Mouse (Mus musculus): ENCODE results near the gene Borcs8. TPM values are rescaled to one million over a fixed set of nuclear protein-coding genes. Genes with fewer than 3 reads are reported as not detected.

Gene Borcs8
- total RNA-seq, 2 experiments from 2014 or later = 20.5 to 24.7 TPM

- ATAC-seq (replicated peaks; ENCODE audit: low FRiP score, poor library complexity, severe bottlenecking) = peak; percentile 91
Observed at GRCm38 (mm10) chr8:70131166-70131883, 8.0 kb upstream of the Borcs8 start, which contains the start of gene Nr2c2ap. Gene Nr2c2ap (plus strand): TSS chr8:70131333.

- ATAC-seq (replicated peaks; ENCODE audit: low FRiP score, poor library complexity, severe bottlenecking) = no peak
Observed at GRCm38 (mm10) chr8:70134086-70134485, 5.2 kb upstream of the Borcs8 start.

GRCm38 (mm10) chr8:70134931-70135330 lies 4.4 kb upstream of the Borcs8 start:
- no peak for ATAC-seq (replicated peaks; ENCODE audit: low FRiP score, poor library complexity, severe bottlenecking)

- no peak for ATAC-seq (replicated peaks; ENCODE audit: low FRiP score, poor library complexity, severe bottlenecking)
Observed at GRCm38 (mm10) chr8:70136591-70136990, 2.7 kb upstream of the Borcs8 start.

- ATAC-seq (replicated peaks; ENCODE audit: low FRiP score, poor library complexity, severe bottlenecking) = no peak
Observed at GRCm38 (mm10) chr8:70137890-70138289, 1.4 kb upstream of the Borcs8 start.

GRCm38 (mm10) chr8:70139981-70140380 lies 682 bp downstream of the Borcs8 start:
- no peak for ATAC-seq (replicated peaks; ENCODE audit: low FRiP score, poor library complexity, severe bottlenecking)

GRCm38 (mm10) chr8:70147678-70148607 lies 8.6 kb downstream of the Borcs8 start:
- no peak for ATAC-seq (replicated peaks; ENCODE audit: low FRiP score, poor library complexity, severe bottlenecking)

GRCm38 (mm10) chr8:70150158-70150557 lies 10.9 kb downstream of the Borcs8 start:
- ATAC-seq (replicated peaks; ENCODE audit: low FRiP score, poor library complexity, severe bottlenecking) = no peak

GRCm38 (mm10) chr8:70152537-70153257 lies 13.4 kb downstream of the Borcs8 start:
- ATAC-seq (replicated peaks; ENCODE audit: low FRiP score, poor library complexity, severe bottlenecking) = peak; percentile 98

- no peak for ATAC-seq (replicated peaks; ENCODE audit: low FRiP score, poor library complexity, severe bottlenecking)
Observed at GRCm38 (mm10) chr8:70157240-70157800, 18.0 kb downstream of the Borcs8 start.

- ATAC-seq (replicated peaks; ENCODE audit: low FRiP score, poor library complexity, severe bottlenecking) = peak; percentile 77
Observed at GRCm38 (mm10) chr8:70158069-70158853, 19.0 kb downstream of the Borcs8 start.

GRCm38 (mm10) chr8:70159211-70159610 lies 19.9 kb downstream of the Borcs8 start:
- ATAC-seq (replicated peaks; ENCODE audit: low FRiP score, poor library complexity, severe bottlenecking) = no peak

- no peak for ATAC-seq (replicated peaks; ENCODE audit: low FRiP score, poor library complexity, severe bottlenecking)
Observed at GRCm38 (mm10) chr8:70160015-70160414, 20.7 kb downstream of the Borcs8 start.

- ATAC-seq (replicated peaks; ENCODE audit: low FRiP score, poor library complexity, severe bottlenecking) = no peak
Observed at GRCm38 (mm10) chr8:70163316-70163715, 24.0 kb downstream of the Borcs8 start.

- ATAC-seq (replicated peaks; ENCODE audit: low FRiP score, poor library complexity, severe bottlenecking) = peak; percentile 65
Observed at GRCm38 (mm10) chr8:70166504-70167110, 27.3 kb downstream of the Borcs8 start.

- ATAC-seq (replicated peaks; ENCODE audit: low FRiP score, poor library complexity, severe bottlenecking) = no peak
Observed at GRCm38 (mm10) chr8:70170116-70170515, 30.8 kb downstream of the Borcs8 start.

GRCm38 (mm10) chr8:70170748-70171147 lies 31.4 kb downstream of the Borcs8 start:
- no peak for ATAC-seq (replicated peaks; ENCODE audit: low FRiP score, poor library complexity, severe bottlenecking)

GRCm38 (mm10) chr8:70171240-70171639 lies 31.9 kb downstream of the Borcs8 start:
- no peak for ATAC-seq (replicated peaks; ENCODE audit: low FRiP score, poor library complexity, severe bottlenecking)

All from erythroid progenitor cell, adult 5-6 weeks (primary cell).